Mouse (Mus musculus) adrenal gland, adult 2 months (tissue): Measurements from ENCODE around the gene Cpsf6. TPM values are rescaled to one million over a fixed set of nuclear protein-coding genes. Genes with fewer than 3 reads are reported as not detected.

Source experiments
- DNase-seq: peaks from one replicate; pipeline ENCODE4 v3.0.0; 2021
- polyA plus RNA-seq: library from polyadenylated mRNA; depleted of rRNA; stranded (reverse); fragments of >200 nt; gene quantifications from 2 replicates; pipeline ENCODE4 v1.2.3, GENCODE M21; 2012
- total RNA-seq, 2 experiments: library from RNA; stranded (reverse); gene quantifications; 2 replicates each; pipeline ENCODE4 v1.2.3; 2021

The Cpsf6 gene
- total and polyA plus RNA-seq, 3 experiments: 49.8 to 78.5 (median 72.7) TPM

DNA sequence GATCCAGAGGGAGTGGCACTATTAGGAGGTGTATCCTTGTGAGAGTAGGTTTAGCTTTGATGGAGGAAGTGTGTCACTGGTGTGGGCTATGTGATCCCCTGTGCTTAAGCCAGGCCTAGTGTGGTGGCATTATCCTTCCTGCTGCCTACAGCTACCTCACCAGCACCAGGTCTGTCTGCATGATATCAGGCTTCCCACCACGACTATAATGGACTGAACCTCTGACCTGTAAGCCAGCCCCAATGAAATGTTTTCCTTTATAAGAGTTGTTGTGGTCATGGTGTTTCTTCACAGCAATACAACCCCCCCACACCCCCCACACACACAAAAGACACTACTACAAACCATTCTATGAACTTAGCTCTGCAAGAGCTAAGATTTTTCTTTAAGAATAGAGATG is 34.9 kb upstream of the Cpsf6 start:
- no peak for DNase-seq

DNA sequence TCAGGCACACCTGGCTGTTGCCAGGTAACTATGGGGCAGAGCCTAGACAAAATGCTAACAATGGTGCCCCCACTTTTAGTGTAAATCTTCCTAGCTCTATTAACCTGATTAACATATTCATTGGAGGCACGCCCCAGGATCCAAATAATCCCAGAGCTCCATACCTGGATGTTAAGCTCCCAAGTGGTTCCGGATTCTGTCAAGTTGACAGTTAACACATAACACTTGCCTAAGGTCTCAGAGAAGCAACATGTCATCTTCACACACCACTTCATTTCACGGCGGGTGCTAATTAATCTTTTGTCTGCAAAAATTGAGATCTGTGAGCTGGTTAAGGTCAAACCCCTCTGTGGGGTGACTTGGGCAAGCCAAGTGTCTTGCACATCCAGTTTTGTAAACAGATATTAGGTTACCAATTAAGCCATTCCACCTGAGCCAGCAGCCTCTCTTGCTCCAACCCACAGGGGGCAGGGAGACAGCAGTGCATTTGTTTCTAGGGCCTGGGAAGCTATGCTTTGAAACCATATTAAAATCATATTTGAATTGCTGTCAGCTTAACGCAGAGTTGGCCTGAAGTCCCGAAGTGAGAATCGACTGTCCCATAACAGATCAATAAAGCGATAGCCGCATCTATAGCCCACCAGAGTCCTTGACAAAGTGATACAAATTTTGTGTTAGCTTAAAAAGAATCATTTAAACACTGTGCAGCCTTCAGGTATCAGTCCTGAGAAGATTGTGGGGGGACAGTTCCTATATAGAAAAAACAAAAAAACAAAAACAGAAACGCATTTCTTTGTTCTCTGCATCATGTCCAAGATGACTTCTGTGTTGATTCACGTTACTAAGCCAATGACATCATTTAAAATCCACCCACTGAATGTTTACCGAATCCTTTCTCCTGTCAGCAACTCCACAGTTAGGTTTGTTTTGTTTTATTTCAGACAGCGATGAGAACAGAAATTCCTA is 34.0 kb upstream of the Cpsf6 start:
- no peak for DNase-seq

- no peak for DNase-seq
Observed at GRCm38 (mm10) chr10:117412474-117413057, 32.8 kb upstream of the Cpsf6 start.

DNA sequence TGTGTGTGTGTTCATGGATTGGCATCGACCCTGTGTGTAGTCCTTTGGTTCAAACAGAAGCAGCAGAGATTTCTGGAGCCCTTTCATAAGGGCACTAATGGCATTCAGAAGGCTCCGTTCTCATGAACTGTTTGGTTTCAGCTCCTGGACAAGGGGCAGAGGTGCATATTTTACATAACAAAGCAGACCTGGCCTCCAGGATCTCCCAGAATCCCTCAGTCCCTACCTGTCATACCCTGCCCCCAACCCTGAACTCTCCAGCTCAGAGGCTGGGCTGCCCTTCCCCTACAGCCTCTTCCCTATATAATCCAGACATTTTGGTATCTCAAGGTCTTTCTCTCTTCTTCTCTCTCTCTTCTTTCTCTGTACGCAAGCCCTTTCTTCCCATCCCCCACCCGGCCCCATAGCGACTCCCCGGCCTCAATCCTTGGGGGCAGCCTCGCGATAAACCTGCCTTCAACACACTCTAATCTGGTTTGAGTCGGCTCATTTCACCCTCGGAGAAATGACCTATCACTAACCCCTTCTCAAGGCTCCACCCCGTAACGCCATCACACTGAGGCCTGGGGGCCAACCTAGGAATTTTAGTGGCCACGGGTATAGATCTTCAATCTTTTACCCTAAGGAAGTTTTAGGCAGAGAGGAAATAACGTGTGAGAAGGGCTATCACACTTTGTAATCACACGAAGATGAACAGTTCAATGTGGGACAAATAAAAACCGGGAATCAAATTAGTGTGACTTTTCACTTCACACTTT is 32.1 kb upstream of the Cpsf6 start:
- no peak for DNase-seq

DNA sequence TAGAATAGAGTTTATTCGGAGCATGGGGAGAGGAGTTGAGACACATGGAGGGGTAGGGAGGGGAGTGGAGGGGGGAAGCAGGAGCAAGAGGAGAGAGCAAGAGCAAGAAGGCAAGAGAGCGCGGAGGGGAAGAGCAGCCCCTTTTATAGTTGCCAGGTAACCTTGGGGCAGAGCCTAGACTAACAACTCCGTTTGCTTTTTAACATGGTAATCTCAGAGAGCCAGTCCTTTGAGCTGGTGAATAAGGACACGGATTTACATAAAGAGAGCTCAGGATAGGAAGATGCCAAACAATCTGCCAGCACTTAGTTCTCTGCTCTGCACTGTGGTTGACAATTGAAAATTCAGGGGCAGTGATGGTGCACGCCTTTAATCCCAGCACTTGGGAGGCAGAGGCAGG is 31.3 kb upstream of the Cpsf6 start:
- DNase-seq: no peak

DNA sequence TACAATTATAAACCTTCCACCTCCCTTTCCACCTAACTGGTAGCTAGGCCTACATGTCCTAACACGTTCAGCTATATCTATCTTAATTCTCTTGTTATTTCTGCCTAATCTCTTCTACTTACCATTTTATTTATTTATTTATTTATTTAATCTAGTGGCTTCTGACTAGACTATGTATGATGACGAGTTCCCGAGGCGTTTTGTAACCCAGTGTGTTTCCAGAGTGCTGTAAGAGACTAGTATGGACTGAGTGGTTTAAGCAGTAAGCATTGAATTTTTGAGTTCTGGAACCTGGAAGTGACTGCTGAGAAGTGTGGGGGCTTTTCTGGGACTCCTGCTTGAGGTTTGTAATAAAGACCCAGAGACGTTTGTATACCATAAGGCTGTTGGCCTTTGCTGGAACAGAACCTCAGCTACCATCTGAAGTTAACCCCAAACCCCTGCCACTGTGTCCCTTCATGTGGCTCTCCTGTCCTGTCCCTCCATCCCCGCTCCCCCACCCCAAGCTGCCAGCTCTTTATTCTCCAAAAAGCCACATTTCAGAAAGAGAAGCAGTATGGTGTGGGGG is 30.8 kb upstream of the Cpsf6 start:
- no peak for DNase-seq

DNA sequence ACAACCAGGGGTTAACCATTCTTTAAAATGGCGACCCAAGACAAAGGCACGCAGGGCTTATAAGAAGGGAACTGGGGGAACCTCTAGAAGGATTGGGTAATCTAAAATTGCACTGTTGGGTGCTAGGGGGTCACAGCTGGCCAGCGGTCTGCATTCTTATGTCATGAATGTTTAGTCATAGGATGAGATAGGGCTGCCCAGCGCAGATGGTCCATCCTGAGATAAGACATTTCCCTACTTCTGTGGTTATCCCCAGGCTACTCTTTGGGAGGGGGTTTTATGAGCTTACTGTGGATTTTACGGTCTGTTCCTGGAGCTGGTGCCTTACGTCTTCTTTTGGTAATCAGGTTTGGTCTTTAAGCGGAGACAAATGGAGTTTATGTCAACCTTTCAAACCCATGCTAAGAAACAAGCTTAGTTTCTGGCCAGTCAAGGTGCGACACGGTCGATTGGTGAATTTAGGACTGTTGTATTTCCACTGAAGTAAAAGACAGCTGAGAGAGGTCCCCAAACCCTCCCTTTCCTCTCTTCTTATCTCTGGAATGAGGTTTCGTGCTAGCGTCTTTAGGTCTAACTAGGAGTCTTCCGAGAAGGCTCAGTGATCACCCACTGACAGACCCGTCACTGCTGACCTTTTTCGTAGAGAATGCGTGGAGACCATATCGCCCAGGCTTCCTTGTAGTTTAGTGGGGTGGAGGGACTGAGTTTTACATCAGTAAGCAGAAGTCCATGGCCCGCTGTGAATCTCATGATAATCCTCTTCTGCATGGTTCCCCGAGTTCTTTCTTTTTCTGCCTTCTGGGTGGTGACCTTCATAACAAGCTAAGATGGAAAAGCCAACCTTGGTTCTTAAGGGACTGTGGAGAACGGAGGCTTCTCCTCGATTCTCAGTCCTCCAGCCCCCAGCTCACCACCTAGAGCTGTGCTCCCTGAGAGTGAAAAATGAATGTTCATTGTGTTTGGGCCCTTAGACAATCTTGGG is 29.8 kb upstream of the Cpsf6 start:
- DNase-seq: no peak

DNA sequence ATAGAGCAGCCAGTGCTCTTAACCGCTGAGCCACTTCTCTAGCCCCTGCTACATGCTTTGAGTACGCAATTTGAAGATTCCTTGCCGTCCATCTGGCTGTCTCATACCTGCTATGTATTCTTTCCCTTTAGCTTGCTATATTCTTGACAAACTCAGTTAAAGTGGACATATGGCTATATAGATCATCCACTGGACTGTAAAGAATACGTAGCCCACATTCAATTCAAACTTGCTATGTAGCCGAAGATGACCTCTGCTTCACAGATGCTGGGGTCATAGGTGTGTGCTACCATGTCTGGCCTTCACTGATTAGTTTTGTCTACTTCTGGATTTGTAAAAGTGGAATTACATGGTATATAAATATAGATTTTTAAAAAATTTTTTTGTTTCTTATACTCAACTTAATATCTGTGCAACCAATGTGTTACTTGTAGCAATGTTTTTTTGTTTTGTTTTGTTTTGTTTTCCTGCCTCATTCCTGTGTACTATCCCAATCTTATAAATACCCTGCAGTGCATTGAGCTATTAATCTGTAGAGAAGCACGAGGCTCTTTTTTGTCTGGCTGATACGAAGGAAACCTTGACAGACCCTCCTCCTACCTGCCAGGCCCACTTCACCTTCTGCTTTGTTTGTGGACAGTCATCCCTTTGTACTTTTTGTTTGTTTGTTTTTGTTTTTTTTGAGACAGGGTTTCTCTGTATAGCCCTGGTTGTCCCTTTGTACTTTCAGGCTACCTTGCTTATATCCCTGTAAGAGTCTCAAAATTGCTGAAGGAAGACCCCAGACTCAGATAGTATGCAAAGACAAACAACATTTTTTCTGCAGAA is 28.9 kb upstream of the Cpsf6 start:
- DNase-seq: no peak

- DNase-seq: no peak
Observed at GRCm38 (mm10) chr10:117407734-117408288, 28.0 kb upstream of the Cpsf6 start.

DNA sequence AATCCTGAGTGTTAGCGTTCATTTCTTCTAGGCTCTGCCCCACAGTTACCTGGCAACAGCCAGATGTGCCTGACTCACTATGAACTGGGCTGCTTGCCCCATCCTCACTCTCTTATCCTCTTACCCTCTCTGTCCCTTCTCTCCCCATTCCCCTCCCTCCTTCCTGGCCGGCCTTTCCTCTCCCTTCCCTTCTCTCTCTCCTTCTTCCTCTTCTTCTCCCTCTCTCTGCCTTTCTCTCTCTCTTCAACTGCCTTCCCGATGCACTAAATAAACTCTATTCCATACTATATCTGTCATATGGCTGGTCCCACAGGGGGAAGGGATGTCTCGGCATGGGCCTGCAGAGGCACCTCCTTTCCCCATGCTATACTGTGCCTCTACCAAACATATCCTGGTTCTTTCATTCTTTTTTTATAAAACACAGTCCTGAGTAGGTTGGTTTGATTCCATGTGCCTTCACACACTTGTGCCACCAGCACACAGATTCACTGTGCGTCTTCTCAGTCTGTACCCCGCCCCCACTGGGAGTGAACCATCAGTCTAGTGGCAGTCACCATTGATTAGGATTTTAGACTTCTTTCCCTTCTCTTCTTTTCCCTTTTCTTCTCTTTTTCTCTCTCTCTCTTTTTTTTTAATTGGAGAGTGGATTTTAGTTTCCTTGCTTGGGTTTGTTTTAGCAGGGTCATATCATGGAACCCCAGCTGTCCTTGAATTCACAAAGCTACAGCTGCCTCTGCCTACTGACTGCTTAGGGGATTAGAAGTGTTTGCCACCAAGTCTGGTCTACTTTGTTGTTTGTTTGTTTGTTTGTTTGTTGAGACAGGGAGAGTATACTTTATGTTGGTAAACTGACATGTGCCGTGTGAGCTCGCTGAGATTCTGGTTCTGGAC is 27.3 kb upstream of the Cpsf6 start:
- no peak for DNase-seq

DNA sequence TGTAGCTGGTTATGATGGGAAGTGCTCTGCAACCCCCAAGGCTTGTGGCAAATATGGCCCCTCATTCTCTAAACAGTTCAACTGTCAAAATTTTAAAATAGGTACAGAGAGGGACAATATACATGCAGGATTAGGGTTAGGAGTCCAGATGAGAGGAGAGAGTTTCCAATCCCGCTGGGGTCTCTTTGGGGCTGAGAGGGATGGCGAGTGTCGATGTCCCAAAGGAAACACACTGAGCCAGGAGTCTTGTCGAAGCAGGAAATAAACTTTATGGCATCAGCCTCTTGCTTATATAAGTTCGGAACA is 26.4 kb upstream of the Cpsf6 start:
- no peak for DNase-seq

GRCm38 (mm10) chr10:117405526-117406282 is 25.9 kb upstream of the Cpsf6 start:
- DNase-seq: no peak

DNA sequence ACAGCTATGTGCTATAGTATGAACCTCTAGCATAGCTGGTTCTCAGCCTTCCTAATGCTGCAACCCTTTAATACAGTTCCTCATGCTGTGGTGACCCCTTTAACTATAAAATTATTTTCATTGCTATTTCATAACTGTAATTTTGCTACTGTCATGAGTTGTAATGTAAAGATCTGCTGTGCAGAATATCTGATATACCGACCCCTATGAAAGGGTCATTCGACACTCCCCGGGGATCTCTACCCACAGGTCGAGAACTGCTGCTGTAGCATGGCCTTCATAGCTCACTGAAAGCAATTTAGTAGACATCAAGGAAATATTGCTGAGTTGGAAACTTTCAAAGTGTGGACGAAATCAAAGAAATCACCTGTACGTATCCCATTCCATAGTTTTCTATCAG is 24.6 kb upstream of the Cpsf6 start:
- no peak for DNase-seq

GRCm38 (mm10) chr10:117403344-117403953 is 23.6 kb upstream of the Cpsf6 start:
- no peak for DNase-seq

GRCm38 (mm10) chr10:117402403-117403333 is 22.9 kb upstream of the Cpsf6 start:
- DNase-seq: peak; percentile 24

DNA sequence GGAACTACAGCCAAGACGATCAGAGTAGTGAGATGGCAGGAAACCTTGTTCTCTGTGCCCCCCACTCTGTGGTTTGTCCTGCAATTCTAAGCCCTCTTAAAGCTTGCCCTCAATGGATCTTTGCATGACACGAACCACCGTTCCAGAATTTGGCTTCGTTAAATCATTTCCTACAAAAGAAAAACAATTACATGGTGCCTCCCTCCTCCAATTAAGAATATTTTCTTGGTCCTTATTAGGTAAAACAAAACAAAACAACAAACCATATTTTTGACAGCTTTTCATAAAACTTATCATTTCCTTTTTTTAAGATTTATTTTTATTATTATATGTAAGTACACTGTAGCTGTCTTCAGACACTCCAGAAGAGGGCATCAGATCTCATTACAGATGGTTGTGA is 21.5 kb upstream of the Cpsf6 start:
- DNase-seq: no peak
